Mouse (Mus musculus) spleen, adult 12 weeks (tissue): ENCODE results near the gene Tut7.
"Not testable (repeated sequence)": the region's sequence is repeated elsewhere in the genome, so short reads cannot be mapped to it uniquely, and the experiment has no call there.

ENCODE experiments used
- DNase-seq: peaks from one replicate; pipeline ENCODE4 v3.0.0; 2022; ENCODE audit warnings: low spot score

The Tut7 gene

DNA sequence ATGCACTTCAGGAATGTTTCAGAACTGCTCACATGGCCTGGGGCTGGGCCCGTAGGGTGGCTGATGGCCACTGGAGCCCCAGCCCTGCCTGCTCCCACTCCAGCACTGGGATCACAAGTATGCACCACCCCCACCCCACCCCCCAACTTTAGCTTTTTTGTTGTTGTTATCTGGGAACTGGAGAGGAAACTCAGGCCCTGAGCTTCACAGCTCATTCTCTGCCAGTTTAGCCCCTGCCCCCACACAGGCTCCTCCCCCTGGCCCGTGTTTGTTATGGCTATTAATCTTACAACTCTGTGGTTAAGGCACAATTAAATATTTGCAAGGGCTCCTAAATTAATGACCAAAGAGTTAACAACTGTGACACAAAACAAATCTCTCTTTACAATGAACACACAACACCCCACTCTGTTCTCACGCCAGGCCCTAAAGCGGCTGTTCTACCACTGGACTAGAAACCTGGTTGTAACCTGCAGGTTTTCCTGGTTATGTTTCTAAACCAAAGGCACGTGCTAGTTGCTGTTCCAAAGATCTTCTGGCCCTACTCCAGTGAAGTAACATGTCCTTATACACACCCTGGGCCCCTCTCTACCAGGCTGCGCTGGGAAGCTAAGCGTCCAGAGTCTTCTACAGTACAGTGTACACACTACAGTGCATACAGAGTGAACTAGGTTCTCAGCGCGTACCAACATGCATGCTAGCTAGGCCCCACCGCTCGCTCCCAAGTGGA lies 56.0 kb downstream of the Tut7 start:
- no peak for DNase-seq

DNA sequence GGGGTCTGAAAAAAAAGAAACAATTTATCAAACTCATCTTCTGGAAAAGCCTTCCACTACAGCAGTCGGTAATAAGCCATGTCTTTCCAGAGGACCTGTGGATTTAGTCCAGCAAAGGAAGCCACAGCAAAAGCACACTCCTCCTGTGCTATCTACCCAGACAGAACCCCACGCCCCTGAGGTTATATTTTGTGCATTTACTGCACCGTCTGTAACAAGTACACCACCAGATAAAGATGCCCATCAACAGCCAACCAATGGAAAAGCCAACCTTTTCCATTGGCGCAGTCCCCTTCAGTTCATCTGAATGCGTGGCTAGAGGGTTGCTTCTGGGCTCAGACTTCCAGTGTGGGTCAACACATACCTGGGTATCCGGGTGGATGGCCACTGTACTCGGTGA lies 60.2 kb downstream of the Tut7 start:
- no peak for DNase-seq

DNA sequence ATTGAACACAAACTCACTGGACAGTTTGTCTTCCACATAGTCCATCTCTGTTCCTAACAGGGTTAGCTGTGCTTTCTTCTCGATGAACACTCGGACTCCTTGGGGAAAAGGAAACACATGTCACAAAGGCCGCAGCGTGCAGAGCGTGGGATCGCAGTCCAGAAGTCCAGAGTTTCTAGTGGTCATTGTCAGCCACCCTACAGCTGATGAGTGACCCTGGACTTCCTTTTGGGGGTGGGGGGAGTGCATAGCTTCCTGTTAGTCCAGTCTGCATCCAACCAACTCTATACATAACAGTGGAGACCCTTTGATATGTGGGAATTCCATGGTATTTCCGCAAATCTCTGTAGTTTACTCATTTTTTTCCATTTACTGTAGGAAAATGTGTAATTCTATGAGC lies 66.0 kb downstream of the Tut7 start:
- no peak for DNase-seq

DNA sequence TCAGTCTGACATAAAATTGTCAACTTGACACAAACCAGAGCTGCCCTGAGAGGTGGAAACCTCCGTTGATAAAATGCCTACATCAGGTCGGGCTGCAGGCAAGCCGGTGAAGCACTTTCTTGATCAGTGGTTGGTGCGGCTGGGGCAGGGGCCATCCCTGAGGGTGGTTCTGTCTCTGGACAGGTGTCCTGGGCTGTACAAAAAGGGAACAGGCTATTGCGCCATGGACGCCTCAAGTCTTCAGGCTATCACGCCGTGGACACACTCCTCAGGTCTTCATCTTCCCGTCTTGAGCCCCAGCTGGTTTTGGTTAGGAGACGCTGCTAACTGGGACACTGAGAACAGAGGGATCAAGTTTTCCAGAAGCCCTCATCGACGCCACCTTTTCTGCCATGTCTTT lies 72.6 kb downstream of the Tut7 start:
- DNase-seq, result no peak

DNA sequence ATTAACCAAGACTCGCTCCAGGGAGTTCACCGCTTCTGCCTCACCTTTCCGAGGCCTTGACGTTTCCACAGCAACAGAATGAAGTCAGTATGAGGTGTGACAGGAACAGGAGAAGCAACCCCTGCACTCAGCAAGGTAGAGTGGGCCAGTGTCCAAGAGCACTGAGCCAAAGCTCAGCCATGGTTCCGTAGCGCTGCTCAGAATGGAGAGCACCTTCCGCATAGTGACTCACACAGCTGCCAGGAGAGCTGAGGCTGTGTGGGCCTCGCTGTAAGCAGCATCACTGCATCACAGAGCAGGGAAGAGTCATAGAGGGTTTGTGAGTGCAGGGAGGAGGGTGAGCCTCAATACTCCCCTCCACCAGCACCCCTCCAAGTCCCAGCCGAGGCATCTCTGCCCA lies 76.2 kb downstream of the Tut7 start, which contains the start of gene 1700014D04Rik:
TSS of gene 1700014D04Rik (minus strand) at position 42 of the 400 bp plus-strand sequence.
- no peak for DNase-seq

DNA sequence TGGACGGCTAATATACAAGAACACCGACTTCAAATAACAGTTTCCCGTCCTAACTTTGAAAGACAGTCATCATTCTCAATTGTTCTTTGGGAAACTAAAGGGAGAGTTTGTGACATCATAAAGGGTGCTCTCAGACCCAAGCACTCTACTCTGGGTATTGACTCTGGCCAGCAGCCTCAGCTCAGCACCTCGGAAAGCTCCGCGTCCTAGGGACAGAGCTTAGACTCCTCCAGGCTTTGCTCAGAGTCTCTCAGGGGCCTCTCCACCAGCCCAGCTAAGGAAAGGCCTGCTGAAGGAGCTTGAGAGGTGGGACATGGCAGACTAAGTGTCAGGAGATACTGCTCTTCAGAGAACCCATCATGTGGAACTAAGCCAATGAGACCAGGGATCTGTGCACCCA lies 76.8 kb downstream of the Tut7 start:
- DNase-seq, result no peak

DNA sequence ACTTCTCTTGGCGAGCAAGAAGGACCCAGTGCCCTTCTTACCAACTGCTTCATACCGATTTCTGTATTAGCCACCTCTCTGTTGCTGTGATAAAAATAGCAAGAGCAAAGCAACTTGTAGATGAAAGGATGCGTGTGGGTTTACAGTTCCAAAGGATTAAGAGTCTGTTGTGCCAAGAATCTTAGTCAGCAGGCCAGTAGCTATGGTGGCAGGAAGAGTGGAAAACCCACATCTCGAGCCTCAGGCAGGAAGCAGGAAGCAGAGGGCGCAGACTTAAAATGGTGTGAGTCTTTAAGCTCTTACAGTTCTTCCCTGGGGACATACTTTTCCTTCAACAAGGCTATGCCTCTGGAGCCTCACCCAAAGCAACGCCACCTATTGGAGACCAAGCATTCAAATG lies 77.5 kb downstream of the Tut7 start:
- no peak for DNase-seq

DNA sequence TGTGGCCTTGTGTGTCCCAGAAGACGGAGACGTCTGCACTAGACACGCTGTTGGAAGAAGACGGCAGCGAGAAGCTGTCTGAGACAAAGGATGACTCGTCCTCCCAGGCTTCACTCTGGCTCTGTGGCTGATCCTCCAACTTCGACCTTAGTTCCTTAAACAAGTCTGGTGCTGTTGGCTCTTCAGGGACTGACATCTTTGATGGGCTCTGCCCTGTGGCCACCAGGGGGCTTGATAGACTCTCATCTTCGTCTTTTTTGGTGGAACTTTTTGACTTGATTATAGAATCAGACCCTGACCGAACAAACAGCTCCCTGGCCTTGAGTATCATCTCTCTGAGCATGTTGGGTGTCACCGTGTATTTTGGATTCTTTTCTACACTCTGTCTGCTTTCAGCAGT lies 81.2 kb downstream of the Tut7 start:
- no peak for DNase-seq

DNA sequence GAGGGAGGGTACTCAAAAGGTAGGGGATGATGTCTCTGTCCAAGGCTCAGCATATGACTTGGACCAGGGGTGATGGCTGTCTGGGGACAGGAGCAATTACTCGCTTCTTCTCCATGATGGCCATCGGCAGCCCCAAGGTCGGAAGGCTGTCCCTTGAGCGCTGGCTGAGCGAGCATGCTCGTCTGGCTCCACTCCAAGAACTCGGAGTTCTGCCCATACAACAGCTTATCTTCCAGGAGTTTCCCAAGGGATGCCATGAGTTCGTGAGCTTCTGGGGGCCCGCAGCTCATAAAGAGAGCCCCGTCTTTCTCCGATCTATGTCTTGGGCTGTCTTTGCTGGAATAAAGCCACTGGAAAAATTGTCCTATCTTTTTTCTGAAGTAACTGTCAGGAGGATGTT lies 81.9 kb downstream of the Tut7 start:
- DNase-seq, result no peak

DNA sequence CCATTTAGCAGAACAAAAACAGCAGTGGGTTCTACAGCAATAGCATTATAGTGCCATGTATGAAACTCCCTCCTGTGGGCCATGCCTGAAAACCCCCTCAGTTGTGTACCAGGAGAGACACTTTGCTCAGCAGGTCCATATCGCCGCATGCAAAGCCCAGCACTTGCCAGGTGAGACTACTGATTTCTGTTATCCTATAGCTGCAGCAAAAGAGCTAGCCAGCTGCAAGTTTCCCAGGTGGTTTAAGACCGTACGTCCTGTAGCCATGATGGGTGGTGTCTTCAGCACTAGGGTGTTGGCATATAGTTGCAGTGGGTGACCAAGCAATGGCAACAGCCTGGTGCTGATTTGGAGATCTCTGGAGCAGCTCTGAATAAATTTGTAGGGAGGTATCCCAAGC lies 83.5 kb downstream of the Tut7 start:
- DNase-seq, result peak; percentile 64

DNA sequence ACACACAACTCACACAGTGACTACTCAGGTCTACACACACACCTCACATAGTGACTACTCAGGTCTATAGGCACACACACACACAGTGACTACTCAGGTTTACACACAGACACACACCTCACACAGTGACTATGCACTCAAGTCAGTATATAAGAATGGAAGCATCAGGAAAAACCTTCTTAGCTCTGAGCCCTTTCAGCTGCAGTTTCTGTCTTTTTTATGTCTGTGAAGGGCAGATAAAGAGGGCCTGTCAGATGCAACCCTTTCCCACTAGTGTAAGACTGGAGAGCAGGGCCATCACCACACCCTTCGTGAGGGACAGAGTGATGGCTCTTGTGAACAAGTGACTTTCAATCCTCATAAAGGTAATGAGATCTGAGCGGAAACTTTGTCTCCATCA lies 84.5 kb downstream of the Tut7 start:
- DNase-seq, result peak; percentile 45

DNA sequence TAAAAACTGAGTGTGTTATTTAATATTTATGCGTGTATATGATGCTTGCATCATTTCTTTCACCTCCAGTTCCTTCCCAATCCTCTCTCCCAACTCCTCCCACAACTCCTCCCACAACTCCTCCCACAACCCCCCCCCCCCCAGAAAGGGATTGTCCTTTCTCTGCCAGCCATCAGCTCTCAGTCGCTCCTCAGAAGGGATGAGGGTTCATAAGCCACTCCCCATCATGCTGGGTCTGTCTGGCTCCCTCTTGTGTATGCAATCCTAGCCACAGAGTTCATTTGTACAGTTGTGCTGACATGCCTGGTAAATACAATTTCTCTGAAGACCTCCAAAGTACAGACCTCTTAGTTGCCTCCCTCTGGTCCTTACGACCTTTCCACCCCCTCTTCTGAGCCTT lies 87.8 kb downstream of the Tut7 start:
- DNase-seq, result no peak

DNA sequence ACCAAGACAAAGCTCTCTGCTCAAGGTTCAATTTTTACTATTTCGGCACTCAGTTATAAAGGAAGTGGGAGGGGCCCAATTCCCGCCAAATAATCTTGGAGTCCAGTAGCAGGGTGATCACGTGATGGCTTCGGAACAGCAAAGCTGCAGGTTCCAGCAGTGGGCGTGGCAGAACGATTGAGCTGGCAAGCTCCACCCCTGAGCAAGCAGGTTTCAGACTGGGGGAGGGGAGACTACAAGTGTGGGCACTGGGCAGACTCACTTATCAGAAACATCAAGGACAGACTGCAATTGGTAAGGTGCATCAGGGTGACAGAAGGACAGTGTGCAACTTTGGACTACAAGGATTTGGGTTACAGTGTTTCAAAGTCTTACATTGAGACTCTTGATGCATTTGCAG lies 88.6 kb downstream of the Tut7 start:
- DNase-seq, result peak; percentile 52

DNA sequence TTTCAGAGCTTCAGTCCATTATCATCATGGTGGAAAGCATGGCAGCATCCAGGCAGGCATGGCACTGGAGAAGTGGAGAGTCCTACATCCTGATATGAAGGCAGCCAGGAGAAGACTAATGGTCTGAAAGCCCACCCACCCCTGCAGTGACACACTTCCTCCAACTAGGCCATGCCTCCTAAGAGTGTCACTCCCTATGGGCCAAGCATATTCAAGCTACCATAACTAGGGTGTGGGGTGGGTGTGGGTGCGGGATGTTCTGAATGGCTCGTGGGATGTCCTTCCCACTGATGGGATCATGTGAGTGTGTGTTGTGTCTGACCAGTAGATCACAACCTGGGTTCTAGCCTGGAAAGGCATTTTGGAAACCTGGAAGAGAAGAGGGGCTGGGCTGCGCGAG lies 89.0 kb downstream of the Tut7 start:
- no peak for DNase-seq

DNA sequence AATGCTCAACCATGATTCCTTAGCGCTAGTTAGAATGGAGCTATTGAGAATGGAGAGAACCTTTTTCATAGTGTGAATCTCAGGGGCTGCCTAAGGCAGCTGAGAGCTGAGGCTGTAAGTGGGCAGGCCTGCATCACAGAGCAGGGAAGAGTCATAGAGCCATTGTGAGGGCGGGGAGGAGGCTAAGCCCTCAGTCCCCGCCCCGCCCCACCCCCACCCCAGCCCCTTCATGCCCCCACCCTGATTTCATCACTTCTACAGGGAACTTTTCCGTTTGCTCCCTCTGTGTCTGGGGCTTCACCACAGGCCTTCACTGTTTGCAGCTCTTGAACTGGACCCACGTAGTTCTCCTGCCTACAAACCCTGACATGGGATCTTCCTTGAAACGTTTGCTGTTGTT lies 91.3 kb downstream of the Tut7 start, which contains the start of gene Spata31d1d:
TSS of gene Spata31d1d (minus strand) at position 101 of the 400 bp plus-strand sequence.
- DNase-seq, result no peak

DNA sequence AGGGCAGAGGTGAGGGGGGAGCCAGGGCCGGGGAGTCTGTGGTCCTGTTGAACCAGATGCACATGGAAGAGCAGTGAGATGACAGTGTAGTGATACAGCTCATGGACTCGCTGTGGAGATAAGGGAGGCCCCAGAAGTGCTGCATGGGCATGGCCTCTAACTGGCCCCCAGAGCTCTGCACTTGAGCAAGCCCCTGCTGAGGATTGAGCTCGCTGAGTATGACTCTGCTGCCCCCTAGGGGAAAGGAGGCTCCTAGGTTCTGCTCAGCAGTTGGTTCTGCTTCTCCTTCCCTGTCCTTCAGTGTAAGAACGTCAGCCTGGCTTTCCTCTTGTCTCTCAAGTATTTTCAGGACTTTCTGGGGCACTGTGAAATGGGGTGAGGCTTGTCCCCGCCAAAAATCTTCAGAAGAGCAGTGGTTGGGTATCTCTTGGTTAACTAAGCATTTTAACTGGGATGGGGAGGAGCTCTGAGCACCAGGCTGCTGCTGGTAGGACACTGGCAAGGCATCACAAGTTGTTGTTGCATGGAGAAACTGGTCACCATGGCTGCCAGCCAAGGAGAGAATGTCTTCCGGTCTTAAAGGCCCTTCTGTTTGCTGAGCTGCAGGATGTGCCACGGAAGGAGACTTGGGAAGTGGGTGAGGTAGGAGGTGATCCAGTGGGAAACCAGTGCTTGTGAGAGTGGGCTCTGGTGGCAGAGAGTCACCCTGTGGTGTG lies 94.4 kb downstream of the Tut7 start:
- peak; percentile 70 for DNase-seq

DNA sequence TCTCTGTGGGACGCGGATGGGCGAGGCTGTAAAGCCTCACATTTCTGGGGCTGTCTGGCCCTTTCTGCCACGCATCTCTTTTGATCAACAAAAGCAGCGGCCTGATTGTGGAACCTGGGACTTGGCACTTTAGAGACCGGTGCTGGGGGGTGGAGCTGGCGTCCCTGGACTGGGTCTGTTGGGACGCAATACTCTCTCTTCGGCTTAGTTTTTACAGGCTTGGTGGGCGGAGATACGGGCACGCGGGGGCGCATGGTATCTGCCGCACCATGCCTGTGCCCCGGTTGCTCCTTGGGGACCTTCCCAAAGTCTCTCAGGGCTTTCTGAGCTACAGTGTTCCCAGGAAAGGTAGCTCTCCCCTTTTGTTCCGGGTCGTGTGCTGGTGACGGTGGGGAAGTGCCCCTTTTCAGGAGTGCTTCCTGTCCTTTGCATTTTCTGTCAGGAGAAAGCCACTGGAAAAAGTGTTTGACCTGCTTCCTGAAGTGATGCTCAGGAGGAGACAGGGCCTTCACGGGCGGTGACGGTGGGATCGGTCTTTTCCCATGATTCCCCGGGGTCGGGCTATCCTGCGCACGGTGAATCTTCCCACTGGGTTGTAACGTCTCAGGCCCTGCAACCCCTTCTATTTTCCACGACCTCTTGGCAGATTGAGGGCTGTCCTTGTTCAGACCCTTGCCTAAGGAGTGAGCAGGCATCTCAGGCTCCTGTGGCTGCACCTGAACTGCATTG lies 96.6 kb downstream of the Tut7 start:
- no peak for DNase-seq

DNA sequence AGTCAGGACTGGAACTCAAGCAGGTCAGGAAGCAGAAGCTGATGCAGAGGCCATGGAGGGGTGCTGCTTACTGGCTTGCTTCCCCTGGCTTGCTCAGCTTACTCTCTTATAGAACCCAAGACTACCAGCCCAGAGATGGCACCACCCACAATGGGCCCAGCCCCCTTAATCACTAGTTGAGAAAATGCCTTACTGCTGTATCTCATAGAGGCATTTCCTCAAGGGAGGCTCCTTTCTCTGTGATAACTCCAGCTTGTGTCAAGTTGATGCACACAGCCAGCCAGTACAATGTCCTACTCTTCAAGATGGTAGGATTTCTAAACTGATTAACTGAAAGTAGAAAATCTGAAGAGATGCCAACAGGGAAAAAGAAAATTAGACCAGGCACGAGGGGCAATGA lies 100.9 kb downstream of the Tut7 start:
- DNase-seq, result not testable (repeated sequence)
